Mouse (Mus musculus) cerebellum, postnatal 25 days (tissue): ENCODE results near the gene Tsr2.

ENCODE experiments used
- DNase-seq, 2 experiments: peaks; one replicate each; pipeline ENCODE4 v3.0.0; 2021; ENCODE audit warnings: mixed read lengths in 2 of 2

Tsr2 gene

GRCm38 (mm10) chrX:151046321-151046720 lies 50.0 kb downstream of the Tsr2 start:
- DNase-seq: peak in 1 of 2 experiments; percentile 49

- no peak for DNase-seq
Observed at GRCm38 (mm10) chrX:151045850-151046249, 50.5 kb downstream of the Tsr2 start, which contains the start of gene Fgd1. Gene Fgd1, plus strand, starts transcription at chrX:151046150.

- DNase-seq: no peak
Observed at GRCm38 (mm10) chrX:151041223-151041622, 55.1 kb downstream of the Tsr2 start.
